Mouse (Mus musculus) embryonic stem cell, embryonic (primary cell): ENCODE data around the gene Nprl3.

Experiments used
- CTCF ChIA-PET, 4 experiments: fragments of 300-600 bp in 2 of 4; fragments of 350-600 bp in 2 of 4; sonication (Branson Sonifier 250); formaldehyde crosslinking; loops; one replicate each; lab custom pipeline; 2022; ENCODE audit warnings: inconsistent platforms in 2 of 4; lab: Charles Lee
- POLR2A ChIA-PET, 4 experiments: fragments of 300-600 bp in 2 of 4; fragments of 350-600 bp in 2 of 4; sonication (Branson Sonifier 250); formaldehyde crosslinking; loops; one replicate each; lab custom pipeline; 2022; ENCODE audit warnings: antibody characterized with exemption in 4 of 4, inconsistent platforms in 1 of 4; lab: Charles Lee

The Nprl3 gene

GRCm38 (mm10) chr11:32267964-32268363 lies 457 bp upstream of the Nprl3 start:
- CTCF ChIA-PET: interaction anchor here in 3 of 4 experiments (0.5 to 1.5 kb wide), 7 partner anchors 19 to 491 kb away, joined by 3 to 4 read pairs (median 4); partner anchors contain the start of gene Hbq1b (in 1 of the 3)

GRCm38 (mm10) chr11:32266776-32267175 lies 731 bp downstream of the Nprl3 start:
- CTCF ChIA-PET: interaction anchor here in 2 of 4 experiments (0.6 to 1.2 kb wide), 3 partner anchors 20 to 54 kb away, joined by 3 to 4 read pairs (median 4); partner anchors contain the start of gene Hbq1b (in 1 of the 2)
- POLR2A ChIA-PET: interaction anchor here in 2 of 4 experiments (1.1 to 3.3 kb wide), 12 partner anchors 8 to 121 kb away, joined by 3 to 15 read pairs (median 4); partner anchors contain the start of genes Hba-x (in 1 of the 2), Hbq1b (in 1 of the 2) and Snrnp25 (in 1 of the 2)

More at GRCm38 (mm10) chr11:32267964-32268363, 457 bp upstream of the Nprl3 start:
- POLR2A ChIA-PET: interaction anchor here in 3 of 4 experiments (0.7 to 3.3 kb wide), 32 partner anchors 8 to 398 kb away, joined by 3 to 15 read pairs (median 3); partner anchors contain the start of genes Hbq1b (in 2 of the 3), Stk10 (in 2 of the 3), Hba-x (in 1 of the 3) and Snrnp25 (in 1 of the 3)

- ChIA-PET POLR2A (interaction anchor here in 2 of 4 experiments (1.1 to 3.3 kb wide), 5 partner anchors 10 to 62 kb away, joined by 3 to 9 read pairs (median 5); partner anchors contain the start of gene Snrnp25 (in 2 of the 2)), CTCF (no interaction called here)
Observed at GRCm38 (mm10) chr11:32266194-32266593, 1.3 kb downstream of the Nprl3 start.

GRCm38 (mm10) chr11:32265117-32265738 lies 2.3 kb downstream of the Nprl3 start:
- ChIA-PET POLR2A (interaction anchor here in 2 of 4 experiments (0.6 to 3.3 kb wide), 5 partner anchors 12 to 359 kb away, joined by 3 to 9 read pairs (median 4); partner anchors contain the start of gene Snrnp25 (in 2 of the 2)), CTCF (interaction anchor here in 3 of 4 experiments (0.6 to 0.9 kb wide), 3 partner anchors 23 to 60 kb away, joined by 3 to 15 read pairs (median 3); partner anchors contain the start of gene Snrnp25 (in 1 of the 3))

- POLR2A ChIA-PET: interaction anchor here in 1 of 4 experiments (0.7 to 1.3 kb wide), 4 partner anchors 9 to 58 kb away, joined by 3 to 4 read pairs (median 3); partner anchors contain the start of gene Snrnp25
- CTCF ChIA-PET: no interaction called here
Observed at GRCm38 (mm10) chr11:32262674-32263415, 4.7 kb downstream of the Nprl3 start.

GRCm38 (mm10) chr11:32256566-32256965 lies 10.9 kb downstream of the Nprl3 start:
- ChIA-PET POLR2A (interaction anchor here in 1 of 4 experiments (1.9 kb wide), 1 partner anchor 10 kb away, joined by 9 read pairs; the partner anchor contains the start of gene Nprl3), CTCF (interaction anchor here in 2 of 4 experiments (0.6 to 2.5 kb wide), 3 partner anchors 19 to 95 kb away, joined by 3 to 5 read pairs (median 3); partner anchors contain the start of gene Hbq1b (in 1 of the 2))

- ChIA-PET CTCF (interaction anchor here in 2 of 4 experiments (0.6 to 2.5 kb wide), 3 partner anchors 19 to 95 kb away, joined by 3 to 5 read pairs (median 3); partner anchors contain the start of gene Hbq1b (in 1 of the 2)), POLR2A (interaction anchor here in 1 of 4 experiments (0.9 to 1.9 kb wide), 2 partner anchors 11 to 12 kb away, joined by 3 to 9 read pairs; partner anchors contain the start of gene Nprl3)
Observed at GRCm38 (mm10) chr11:32256146-32256545, 11.4 kb downstream of the Nprl3 start.

GRCm38 (mm10) chr11:32253121-32253520 lies 14.4 kb downstream of the Nprl3 start:
- ChIA-PET CTCF (no interaction called here), POLR2A (interaction anchor here in 2 of 4 experiments (0.9 to 1.6 kb wide), 3 partner anchors 9 to 14 kb away, joined by 3 to 6 read pairs (median 3); partner anchors contain the start of gene Nprl3 (in 1 of the 2))

- ChIA-PET POLR2A (no interaction called here), CTCF (no interaction called here)
Observed at GRCm38 (mm10) chr11:32250880-32251763, 16.4 kb downstream of the Nprl3 start.

GRCm38 (mm10) chr11:32248350-32248749 lies 19.2 kb downstream of the Nprl3 start:
- POLR2A ChIA-PET: interaction anchor here in 1 of 4 experiments (1.3 to 2.0 kb wide), 2 partner anchors 20 to 26 kb away, joined by 4 to 5 read pairs; partner anchors contain the start of gene Rhbdf1
- CTCF ChIA-PET: interaction anchor here in 3 of 4 experiments (0.6 to 2.2 kb wide), 3 partner anchors 11 to 142 kb away, joined by 3 to 8 read pairs (median 6); no protein-coding TSS in a partner anchor

- CTCF ChIA-PET: interaction anchor here in 3 of 4 experiments (0.5 to 2.8 kb wide), 7 partner anchors 9 to 448 kb away, joined by 3 to 8 read pairs (median 6); no protein-coding TSS in a partner anchor
- POLR2A ChIA-PET: interaction anchor here in 3 of 4 experiments (0.8 to 2.0 kb wide), 5 partner anchors 11 to 42 kb away, joined by 3 to 4 read pairs (median 3); partner anchors contain the start of gene Snrnp25 (in 1 of the 3)
Observed at GRCm38 (mm10) chr11:32247068-32247467, 20.4 kb downstream of the Nprl3 start.

GRCm38 (mm10) chr11:32245614-32246013 lies 21.9 kb downstream of the Nprl3 start:
- POLR2A ChIA-PET: interaction anchor here in 3 of 4 experiments (0.6 to 1.1 kb wide), 3 partner anchors 12 to 63 kb away, joined by 3 read pairs; no protein-coding TSS in a partner anchor
- CTCF ChIA-PET: interaction anchor here in 1 of 4 experiments (0.9 to 2.8 kb wide), 2 partner anchors 9 to 84 kb away, joined by 3 to 8 read pairs; no protein-coding TSS in a partner anchor

- ChIA-PET CTCF (interaction anchor here in 2 of 4 experiments (0.9 to 1.6 kb wide), 4 partner anchors 8 to 76 kb away, joined by 3 to 7 read pairs (median 4); no protein-coding TSS in a partner anchor), POLR2A (interaction anchor here in 3 of 4 experiments (0.6 to 1.7 kb wide), 8 partner anchors 12 to 171 kb away, joined by 3 to 6 read pairs (median 4); partner anchors contain the start of genes Il9r (in 1 of the 3) and Snrnp25 (in 1 of the 3))
Observed at GRCm38 (mm10) chr11:32244617-32245016, 22.9 kb downstream of the Nprl3 start.

GRCm38 (mm10) chr11:32244064-32244463 lies 23.4 kb downstream of the Nprl3 start:
- POLR2A ChIA-PET: interaction anchor here in 3 of 4 experiments (0.6 to 1.7 kb wide), 15 partner anchors 10 to 170 kb away, joined by 3 to 6 read pairs (median 3); partner anchors contain the start of genes Snrnp25 (in 2 of the 3), Il9r (in 1 of the 3) and Nprl3 (in 1 of the 3)
- CTCF ChIA-PET: interaction anchor here in 2 of 4 experiments (0.9 to 1.6 kb wide), 4 partner anchors 11 to 80 kb away, joined by 3 to 7 read pairs (median 4); no protein-coding TSS in a partner anchor

GRCm38 (mm10) chr11:32243205-32243955 lies 24.1 kb downstream of the Nprl3 start:
- ChIA-PET CTCF (interaction anchor here in 2 of 4 experiments (0.7 to 3.5 kb wide), 6 partner anchors 11 to 81 kb away, joined by 3 to 14 read pairs (median 4); no protein-coding TSS in a partner anchor), POLR2A (interaction anchor here in 3 of 4 experiments (0.7 to 1.7 kb wide), 13 partner anchors 10 to 80 kb away, joined by 3 to 6 read pairs (median 3); partner anchors contain the start of genes Snrnp25 (in 2 of the 3), Mpg (in 1 of the 3) and Nprl3 (in 1 of the 3))
